Mouse (Mus musculus) small intestine, adult 2 months (tissue): ENCODE data around the gene Hist2h2ab. TPM values are rescaled to one million over a fixed set of nuclear protein-coding genes. Genes with fewer than 3 reads are reported as not detected.
A peak's percentile ranks its signal among the peaks of the same experiment; 100 is the strongest.

ENCODE experiments used
- H3K27ac ChIP-seq: fragments of 200-500 bp; 2 replicates; pipeline ENCODE4 v1.5.1; 2012; ENCODE audit warnings: low read depth, low read length, control low read depth, inconsistent platforms; ENCODE audit not compliant: insufficient read depth
- H3K27me3 ChIP-seq: fragments of 200-500 bp; 2 replicates; pipeline ENCODE4 v1.6.1; 2012; ENCODE audit warnings: mild to moderate bottlenecking, moderate library complexity, low read length, inconsistent platforms; ENCODE audit not compliant: control insufficient read depth, insufficient read depth
- H3K36me3 ChIP-seq: fragments of 200-500 bp; 2 replicates; pipeline ENCODE4 v1.6.1; 2012; ENCODE audit warnings: mild to moderate bottlenecking, low read length, control low read depth, inconsistent platforms; ENCODE audit not compliant: control insufficient read depth, insufficient read depth
- H3K4me1 ChIP-seq: fragments of 200-500 bp; 2 replicates; pipeline ENCODE4 v1.6.1; 2012; ENCODE audit warnings: low read length, inconsistent platforms, mixed read lengths; ENCODE audit not compliant: control insufficient read depth, insufficient read depth, insufficient read length
- H3K4me3 ChIP-seq: fragments of 200-500 bp; 2 replicates; pipeline ENCODE4 v1.5.1; 2012; ENCODE audit warnings: low read depth, mild to moderate bottlenecking, control low read depth, inconsistent platforms, low read length, moderate library complexity
- CTCF ChIP-seq: fragments of 200-500 bp; IDR thresholded peaks from 2 replicates; pipeline ENCODE4 v1.5.1; 2012; ENCODE audit warnings: low read depth, mild to moderate bottlenecking, control low read depth, inconsistent platforms, low read length, moderate library complexity, mixed read lengths; ENCODE audit not compliant: insufficient replicate concordance, insufficient read length; ENCODE audit errors: extremely low read depth
- POLR2A ChIP-seq: fragments of 200-500 bp; IDR thresholded peaks from 2 replicates; pipeline ENCODE4 v1.6.1; 2012; ENCODE audit warnings: low read depth, mild to moderate bottlenecking, control low read depth, inconsistent platforms, low read length, moderate library complexity
- WGBS: fragments of 180-500 bp; shearing (Covaris S2); methylation state at CpG from one replicate; pipeline ENCODE4 v1.1.7; 2018; 5-methylcytosine and 5-hydroxymethylcytosine counted together
- polyA plus RNA-seq: library from polyadenylated mRNA; depleted of rRNA; stranded (reverse); fragments of >200 nt; gene quantifications from 2 replicates; pipeline ENCODE4 v1.2.3, GENCODE M21; 2012

Gene Hist2h2ab
- polyA plus RNA-seq, 1 experiment = 3.4 TPM

DNA sequence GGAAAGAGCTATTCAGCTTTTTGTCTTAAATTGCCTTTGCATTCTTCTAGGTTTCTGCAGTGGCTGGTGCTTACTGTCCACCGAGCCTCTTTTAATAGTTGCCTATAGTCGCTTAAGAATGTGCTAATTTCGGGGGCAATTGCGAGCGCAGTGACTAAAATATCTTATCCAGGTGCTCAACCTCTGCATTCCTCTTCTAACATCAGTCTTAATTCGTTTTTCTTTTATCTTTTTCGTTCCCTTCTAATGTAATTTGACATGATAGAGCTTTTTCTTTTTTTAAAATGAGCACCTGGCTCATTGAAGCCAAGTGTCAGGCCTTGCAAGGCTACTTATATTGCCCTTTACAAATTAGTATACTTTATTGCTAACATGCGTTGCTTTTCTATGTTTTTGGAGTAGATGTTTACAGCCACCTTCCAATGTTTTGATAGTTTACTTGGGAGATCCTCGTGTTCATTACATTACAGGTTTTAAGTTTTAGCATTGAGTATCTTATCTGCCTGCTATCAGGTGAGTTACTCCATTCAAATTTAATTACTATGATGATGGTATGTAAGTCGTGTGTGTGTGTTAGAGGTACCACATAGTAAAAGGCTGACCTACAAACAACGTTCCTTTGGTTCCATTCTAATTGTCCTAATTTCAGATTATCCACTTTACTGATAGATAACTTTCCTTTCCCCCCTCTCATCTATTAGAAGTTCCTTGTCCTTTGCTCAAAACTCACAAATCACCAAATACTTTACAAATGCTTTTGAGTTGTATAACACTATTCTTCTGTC is 27.9 kb downstream of the Hist2h2ab start:
- H3K4me3 ChIP-seq = peak overlapping the region; percentile 27; the same call in 1 of the 2 replicates

GRCm38 (mm10) chr3:96248141-96249033 is 28.7 kb downstream of the Hist2h2ab start:
- H3K4me3 ChIP-seq = no peak overlapping the region
- TF ChIP-seq CTCF (no peak), POLR2A (no peak)
- no peak overlapping the region for H3K27ac ChIP-seq
- H3K36me3 ChIP-seq = no peaks in the 10 kb centered on the region
- 45% methylated on average over 6 of the region's 6 CpGs for WGBS
- H3K27me3 ChIP-seq = no peaks in the 10 kb centered on the region
- peaks cover 6% of the 10 kb centered on the region; the same call in 1 of the 2 replicates for H3K4me1 ChIP-seq

More for the DNA sequence above, 27.9 kb downstream of the Hist2h2ab start:
- H3K27me3 ChIP-seq = no peaks in the 10 kb centered on the region
- H3K27ac ChIP-seq = no peak overlapping the region
- TF ChIP-seq POLR2A (no peak), CTCF (no peak)
- WGBS = 11% methylated on average over 11 of the region's 11 CpGs
- H3K36me3 ChIP-seq = no peaks in the 10 kb centered on the region
- H3K4me1 ChIP-seq = peaks cover 6% of the 10 kb centered on the region; the same call in 1 of the 2 replicates

GRCm38 (mm10) chr3:96249034-96249345 is 29.3 kb downstream of the Hist2h2ab start:
- Histone ChIP-seq H3K27me3 (no peaks in the 10 kb centered on the region), H3K4me3 (no peak overlapping the region), H3K4me1 (peaks cover 4% of the 10 kb centered on the region; the same call in 1 of the 2 replicates), H3K36me3 (no peaks in the 10 kb centered on the region), H3K27ac (no peak overlapping the region)
- WGBS = 61% methylated on average over 4 of the region's 4 CpGs
- no peak for TF ChIP-seq CTCF
- TF ChIP-seq POLR2A = no peak

GRCm38 (mm10) chr3:96250890-96251289 is 31.2 kb downstream of the Hist2h2ab start:
- no peak overlapping the region for H3K27ac ChIP-seq
- no peaks in the 10 kb centered on the region for H3K27me3 ChIP-seq
- H3K4me3 ChIP-seq = no peak overlapping the region
- no peaks in the 10 kb centered on the region for H3K36me3 ChIP-seq
- TF ChIP-seq CTCF (no peak), POLR2A (no peak)
- WGBS = 47% methylated on average over 3 of the region's 3 CpGs
- no peaks in the 10 kb centered on the region for H3K4me1 ChIP-seq

GRCm38 (mm10) chr3:96251787-96252186 is 32.1 kb downstream of the Hist2h2ab start:
- H3K27me3 ChIP-seq = no peaks in the 10 kb centered on the region
- no peak overlapping the region for H3K4me3 ChIP-seq
- TF ChIP-seq POLR2A (no peak), CTCF (no peak)
- H3K27ac ChIP-seq = no peak overlapping the region
- H3K4me1 ChIP-seq = peaks cover 3% of the 10 kb centered on the region; the same call in 1 of the 2 replicates
- 74% methylated on average over 3 of the region's 3 CpGs for WGBS
- H3K36me3 ChIP-seq = no peaks in the 10 kb centered on the region

DNA sequence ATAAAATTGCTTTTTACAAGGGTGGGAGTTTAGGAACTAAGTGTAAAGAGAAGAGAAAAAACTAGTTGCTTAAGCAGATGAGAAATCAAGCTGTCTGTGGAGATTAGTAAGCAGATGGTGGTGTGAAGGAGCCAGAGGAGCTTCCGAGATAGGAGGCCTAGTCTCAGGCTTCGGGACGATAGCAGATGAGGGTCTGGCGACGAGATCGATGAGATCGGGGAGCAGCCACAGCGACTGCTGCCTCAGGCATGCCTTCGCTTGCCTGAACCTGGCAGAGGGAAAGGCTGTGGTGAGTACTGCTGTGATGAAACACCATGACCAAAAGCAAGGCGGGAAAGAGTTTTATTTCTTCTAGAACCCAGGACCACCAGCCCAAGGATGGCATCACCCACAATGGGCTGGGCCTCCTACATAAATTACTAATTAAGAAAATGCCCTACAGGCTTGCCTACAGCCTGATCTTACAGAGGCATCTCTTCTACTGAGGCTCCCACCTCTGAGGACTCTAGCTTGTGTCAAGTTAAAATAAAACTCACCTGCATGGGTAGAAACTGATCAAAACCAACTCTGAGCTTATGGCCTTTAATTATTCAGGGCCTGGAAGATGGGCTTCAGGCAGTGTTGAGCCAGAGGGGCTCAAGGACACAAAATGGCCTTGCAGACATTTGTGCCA is 35.2 kb downstream of the Hist2h2ab start:
- H3K4me1 ChIP-seq = peaks cover 6% of the 10 kb centered on the region; the same call in 1 of the 2 replicates
- H3K36me3 ChIP-seq = no peaks in the 10 kb centered on the region
- TF ChIP-seq POLR2A = no peak
- TF ChIP-seq CTCF = no peak
- WGBS = 87% methylated on average over 10 of the region's 10 CpGs
- no peak overlapping the region for H3K27ac ChIP-seq
- no peaks in the 10 kb centered on the region for H3K27me3 ChIP-seq
- no peak overlapping the region for H3K4me3 ChIP-seq
